Mouse (Mus musculus): Measurements from ENCODE around the gene Dnah3.

Gene Dnah3

GRCm38 (mm10) chr7:120050447-120050846 is 44.6 kb downstream of the Dnah3 start:
- peak; percentile 87 for DNase-seq

DNA sequence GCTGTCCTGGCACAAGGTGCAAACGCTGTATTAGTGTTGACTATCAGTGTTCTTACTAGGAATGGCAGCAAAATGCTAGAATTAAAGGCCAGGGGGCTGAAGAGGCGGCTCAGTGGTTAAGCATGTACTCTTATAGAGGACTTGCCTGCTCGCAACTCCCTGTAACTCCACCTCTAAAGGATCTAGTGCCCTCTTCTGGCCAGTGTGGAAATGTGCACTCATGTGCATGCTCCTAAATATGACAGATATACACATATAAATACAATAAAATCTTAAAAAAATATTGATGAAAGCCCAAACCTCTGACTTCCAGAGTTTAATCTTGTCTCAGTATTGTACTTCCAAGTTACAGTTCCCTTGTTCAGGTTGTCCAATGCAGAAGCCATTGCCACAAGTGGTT is 51.1 kb downstream of the Dnah3 start:
- DNase-seq, result no peak

GRCm38 (mm10) chr7:120036422-120036821 is 58.7 kb downstream of the Dnah3 start:
- DNase-seq, result no peak

- DNase-seq, result no peak
Measured at GRCm38 (mm10) chr7:120034996-120035395, 60.1 kb downstream of the Dnah3 start.

- DNase-seq, result no peak
Measured at GRCm38 (mm10) chr7:120034566-120034965, 60.5 kb downstream of the Dnah3 start.

- DNase-seq, result no peak
Measured at GRCm38 (mm10) chr7:120028669-120029068, 66.4 kb downstream of the Dnah3 start.

GRCm38 (mm10) chr7:119997066-119997465 is 98.0 kb downstream of the Dnah3 start:
- DNase-seq, result no peak

DNA sequence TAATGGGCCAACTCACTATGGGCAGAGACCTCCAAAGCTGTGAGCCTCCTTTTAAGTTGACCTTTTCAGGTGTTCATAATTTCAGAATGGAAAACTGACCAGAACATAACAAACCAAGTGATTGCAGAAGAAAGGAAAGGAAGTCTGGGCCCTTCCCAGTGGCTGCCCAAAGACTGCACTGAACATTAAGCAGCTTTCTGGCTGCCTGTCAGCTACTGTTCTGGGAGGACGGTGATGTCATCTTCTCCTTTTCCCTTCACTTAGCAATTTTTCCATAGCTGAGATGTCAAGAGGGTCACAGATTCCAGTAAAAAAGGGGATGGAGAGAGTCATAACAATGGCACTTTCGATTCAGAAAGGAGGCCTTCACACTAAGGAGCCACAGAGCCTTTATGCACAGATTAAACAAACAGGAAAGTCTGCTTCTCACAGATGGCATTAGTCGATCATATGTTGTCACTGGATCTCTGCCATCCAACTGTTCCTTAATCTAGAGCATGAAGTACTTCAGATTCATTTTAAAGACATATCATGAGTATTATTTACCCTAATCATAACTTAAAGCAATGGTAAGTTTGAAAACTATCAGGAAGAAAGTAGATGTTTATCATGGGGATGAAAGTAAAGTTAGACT is 109.7 kb downstream of the Dnah3 start:
- DNase-seq, result peak; percentile 88

DNA sequence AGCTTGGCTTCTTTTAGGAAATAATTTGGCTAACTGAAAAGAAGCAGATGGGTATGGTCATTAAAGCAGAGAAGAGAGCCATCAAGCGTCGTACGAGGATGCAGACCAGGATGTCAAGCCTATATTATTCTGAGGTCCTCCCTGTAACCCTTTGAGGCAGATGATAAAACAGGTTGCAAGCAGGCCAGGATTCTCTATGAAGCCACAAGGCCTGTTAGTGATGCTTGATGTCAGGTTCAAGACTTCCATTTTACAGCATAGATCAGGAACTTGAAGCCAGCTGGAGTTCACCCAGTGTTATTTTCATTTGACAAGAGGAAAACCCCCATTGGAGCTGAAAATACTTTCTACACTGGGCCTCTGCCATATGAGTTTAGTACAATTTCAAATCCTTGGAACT is 114.9 kb downstream of the Dnah3 start:
- DNase-seq, result peak; percentile 68

GRCm38 (mm10) chr7:119978576-119978975 is 116.5 kb downstream of the Dnah3 start:
- DNase-seq, result peak; percentile 4

DNA sequence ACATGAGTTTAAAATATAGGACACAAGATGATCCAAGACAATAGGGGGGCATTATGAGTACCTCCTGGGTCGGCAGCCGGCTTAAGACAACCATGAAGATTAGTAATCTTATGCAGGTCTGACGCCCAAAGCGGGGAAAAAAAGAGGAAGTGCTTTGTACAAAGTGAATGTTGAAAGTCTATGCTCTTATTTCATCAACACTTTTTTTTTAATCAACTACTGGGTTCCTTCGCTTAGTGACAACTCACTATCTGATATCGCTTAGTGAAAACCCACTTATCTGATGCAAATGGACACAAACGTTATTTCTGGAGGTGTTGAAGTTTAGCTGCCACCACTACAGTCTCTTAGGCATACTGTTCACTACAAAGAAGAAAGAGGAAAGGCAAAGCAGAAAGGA is 117.5 kb downstream of the Dnah3 start:
- DNase-seq, result no peak

- DNase-seq, result peak; percentile 87
Measured at GRCm38 (mm10) chr7:119976256-119976655, 118.8 kb downstream of the Dnah3 start.

DNA sequence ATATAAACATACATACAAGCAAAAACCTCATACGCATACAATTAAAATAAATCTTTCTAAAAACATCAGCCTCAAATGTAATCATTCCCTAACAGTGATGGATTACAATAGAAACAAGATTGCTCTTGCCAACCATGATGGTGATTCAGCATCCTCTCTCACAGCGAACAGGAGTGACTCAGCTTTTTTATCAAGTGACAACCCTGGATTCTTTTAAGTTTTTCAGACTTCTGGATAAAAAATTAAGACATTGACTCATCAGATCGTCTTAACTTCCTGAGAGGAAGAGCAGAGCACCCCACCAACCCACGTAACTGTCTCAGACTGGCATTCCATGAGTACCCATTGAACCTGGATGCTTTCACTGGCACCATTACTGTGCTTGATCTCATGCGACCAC is 120.9 kb downstream of the Dnah3 start:
- DNase-seq, result no peak

DNA sequence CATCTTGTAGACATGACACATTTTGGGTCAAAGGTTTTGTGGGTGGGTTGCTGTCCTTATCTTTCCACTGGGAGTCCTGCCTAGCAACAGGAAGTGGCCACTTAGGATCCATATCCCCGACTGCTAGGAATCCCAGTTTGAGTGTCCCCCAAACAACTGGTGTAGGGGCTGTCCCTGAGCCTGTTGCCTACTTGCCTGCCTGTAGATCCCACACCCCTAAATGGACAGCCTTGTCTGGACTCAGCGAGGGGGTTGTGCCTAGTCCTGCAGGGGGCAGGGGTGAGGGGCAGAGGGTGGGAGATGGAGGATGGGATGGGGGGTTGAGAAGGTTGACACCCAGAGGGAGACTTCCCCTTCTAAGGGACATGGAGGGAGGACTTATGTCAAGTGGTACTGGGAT is 125.8 kb downstream of the Dnah3 start:
- peak; percentile 37 for DNase-seq

DNA sequence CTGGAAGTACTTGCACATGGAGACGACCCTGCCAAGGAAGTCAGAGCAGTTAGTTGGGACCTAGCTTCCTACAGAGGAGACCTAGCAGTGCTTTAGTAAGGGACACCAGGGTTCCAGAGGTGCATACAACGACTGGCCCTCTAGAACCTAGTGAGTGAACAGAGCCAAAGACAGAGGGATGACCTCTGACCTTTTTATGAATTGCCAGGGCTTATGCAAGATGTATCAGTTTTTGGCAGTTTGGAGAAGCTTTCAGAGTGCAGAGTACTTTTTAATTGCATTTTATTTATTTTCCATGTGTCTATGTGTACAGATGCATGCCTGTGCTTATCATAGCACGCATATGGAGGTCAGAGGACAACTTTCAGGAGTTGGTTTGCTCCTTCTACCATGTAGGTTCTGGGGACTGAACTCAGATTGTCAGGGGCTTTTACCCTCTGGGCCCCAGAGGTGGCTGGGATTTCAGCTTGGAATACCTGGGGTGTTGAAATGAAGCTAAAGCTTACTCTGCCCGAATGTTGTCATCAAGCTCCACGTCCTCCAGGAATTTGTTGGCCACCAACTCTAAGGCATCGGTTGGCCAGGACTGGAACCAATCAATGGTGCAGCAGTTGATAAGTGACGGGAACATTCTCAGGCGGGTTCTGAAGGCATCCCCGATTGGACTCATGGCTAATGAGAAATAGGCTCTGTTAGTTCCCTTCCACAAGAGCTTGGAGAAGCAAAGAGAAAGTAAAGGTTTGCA is 129.3 kb downstream of the Dnah3 start:
- peak; percentile 91 for DNase-seq

DNA sequence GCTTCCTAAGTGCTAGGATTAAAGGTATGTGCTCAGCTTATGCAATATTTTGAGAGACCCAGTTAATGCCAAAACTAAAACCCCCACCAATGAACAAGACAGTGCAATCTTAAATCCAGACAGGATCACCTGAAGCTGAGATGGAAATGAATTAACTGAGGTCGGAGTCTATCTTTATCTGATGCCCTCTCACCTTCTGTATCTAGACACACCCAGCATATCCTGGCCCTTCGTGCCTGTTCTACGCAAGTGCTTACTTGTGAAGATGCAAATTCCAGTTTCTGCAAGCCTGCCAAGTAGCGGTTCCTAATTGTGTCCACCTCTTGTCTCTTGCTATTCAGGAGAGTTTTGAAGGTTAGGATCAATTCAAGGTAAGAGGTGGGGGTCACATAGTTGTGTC is 129.9 kb downstream of the Dnah3 start:
- DNase-seq, result peak; percentile 83

GRCm38 (mm10) chr7:119961107-119961506 is 134.0 kb downstream of the Dnah3 start:
- DNase-seq, result peak; percentile 98

DNA sequence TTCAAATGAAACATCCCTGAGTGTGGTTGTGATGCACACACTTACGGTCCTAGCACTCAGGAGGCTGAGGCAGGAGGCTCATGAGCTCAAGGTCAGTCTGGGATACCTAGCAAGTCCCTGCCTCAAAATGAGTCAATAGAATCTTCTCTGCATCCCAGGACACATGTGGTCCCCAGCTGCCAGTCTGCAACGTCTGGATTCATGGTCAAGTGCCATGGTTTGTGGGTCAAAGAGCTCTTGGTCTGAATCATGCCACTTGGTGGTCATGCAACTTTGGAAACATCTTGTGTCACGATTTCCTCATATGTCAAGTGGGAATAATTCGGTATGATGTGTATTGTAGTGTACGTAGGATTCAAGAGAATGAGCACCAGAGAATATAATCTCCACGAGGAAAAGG is 134.5 kb downstream of the Dnah3 start:
- no peak for DNase-seq

DNA sequence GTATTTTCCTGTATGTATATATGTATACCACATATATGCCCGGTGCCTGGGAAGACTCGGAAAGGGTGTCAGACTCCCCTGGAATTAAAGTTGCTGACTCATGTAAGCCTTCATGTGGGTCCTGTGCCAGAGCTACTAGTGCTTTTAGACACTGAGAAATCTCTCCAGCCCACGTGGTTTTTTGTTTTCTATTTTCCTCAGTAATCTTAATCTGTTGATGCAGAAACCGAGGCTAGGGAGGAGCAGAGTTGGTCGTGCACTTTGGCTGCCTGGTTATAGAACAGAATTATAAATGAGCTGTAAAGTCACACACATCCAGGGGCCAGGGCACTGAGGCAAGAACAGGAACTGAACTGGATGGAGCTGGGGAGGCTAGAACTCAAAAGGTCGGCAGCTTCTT is 135.1 kb downstream of the Dnah3 start:
- peak; percentile 89 for DNase-seq

DNA sequence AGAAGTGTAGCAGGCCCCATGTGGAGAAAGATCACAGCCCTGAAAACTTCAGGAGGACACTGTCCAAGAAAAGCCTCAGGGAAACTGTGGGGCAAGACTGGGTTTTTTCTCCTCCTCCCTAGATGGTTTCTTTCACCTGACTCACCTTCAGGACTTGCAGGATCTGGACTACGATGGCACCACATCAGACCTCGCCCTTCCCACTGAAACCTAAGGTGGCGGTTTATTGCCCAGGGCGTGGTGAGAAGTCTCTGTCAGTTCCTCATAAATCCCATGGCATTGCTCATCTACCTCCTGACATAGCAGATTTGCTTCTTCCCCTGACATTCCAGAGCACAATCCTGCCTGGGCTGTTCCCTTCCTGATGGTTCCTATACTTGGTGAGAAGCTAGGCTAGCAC is 135.6 kb downstream of the Dnah3 start:
- DNase-seq, result no peak

GRCm38 (mm10) chr7:119959091-119959490 is 136.0 kb downstream of the Dnah3 start:
- DNase-seq, result no peak

- DNase-seq, result no peak
Measured at GRCm38 (mm10) chr7:119957421-119957820, 137.7 kb downstream of the Dnah3 start.

GRCm38 (mm10) chr7:119954047-119954446 is 141.0 kb downstream of the Dnah3 start:
- DNase-seq, result peak; percentile 33

GRCm38 (mm10) chr7:119941569-119941968 is 153.5 kb downstream of the Dnah3 start:
- DNase-seq, result peak; percentile 97

GRCm38 (mm10) chr7:119937036-119937435 is 158.0 kb downstream of the Dnah3 start:
- peak; percentile 43 for DNase-seq
